Mouse (Mus musculus) lung, postnatal 10 days (tissue): ENCODE results near the gene Sept11.

Source experiments
- DNase-seq: peaks from one replicate; pipeline ENCODE4 v3.0.0; 2021

Sept11 gene

GRCm38 (mm10) chr5:93097204-93097906 lies 4.1 kb downstream of the Sept11 start:
- no peak for DNase-seq

GRCm38 (mm10) chr5:93098219-93098618 lies 5.0 kb downstream of the Sept11 start:
- no peak for DNase-seq

GRCm38 (mm10) chr5:93098811-93099210 lies 5.6 kb downstream of the Sept11 start:
- peak; percentile 38 for DNase-seq

GRCm38 (mm10) chr5:93100906-93101305 lies 7.7 kb downstream of the Sept11 start:
- DNase-seq: no peak

GRCm38 (mm10) chr5:93101371-93101791 lies 8.1 kb downstream of the Sept11 start:
- DNase-seq: peak; percentile 56

- no peak for DNase-seq
These were observed 10.4 kb downstream of the Sept11 start for GRCm38 (mm10) chr5:93103603-93104002.

GRCm38 (mm10) chr5:93104987-93105823 lies 12.0 kb downstream of the Sept11 start:
- no peak for DNase-seq

GRCm38 (mm10) chr5:93106048-93106447 lies 12.8 kb downstream of the Sept11 start:
- DNase-seq: no peak

GRCm38 (mm10) chr5:93108703-93109102 lies 15.5 kb downstream of the Sept11 start:
- DNase-seq: no peak

- no peak for DNase-seq
These were observed 16.3 kb downstream of the Sept11 start for GRCm38 (mm10) chr5:93109555-93109954.

GRCm38 (mm10) chr5:93112290-93112689 lies 19.1 kb downstream of the Sept11 start:
- no peak for DNase-seq

GRCm38 (mm10) chr5:93113517-93113916 lies 20.3 kb downstream of the Sept11 start:
- DNase-seq: no peak

- no peak for DNase-seq
These were observed 21.3 kb downstream of the Sept11 start for GRCm38 (mm10) chr5:93114515-93114914.

- DNase-seq: no peak
These were observed 21.8 kb downstream of the Sept11 start for GRCm38 (mm10) chr5:93115059-93115458.

- peak; percentile 31 for DNase-seq
These were observed 22.6 kb downstream of the Sept11 start for GRCm38 (mm10) chr5:93115854-93116253.

GRCm38 (mm10) chr5:93117648-93118047 lies 24.4 kb downstream of the Sept11 start:
- no peak for DNase-seq

GRCm38 (mm10) chr5:93121660-93122059 lies 28.4 kb downstream of the Sept11 start:
- no peak for DNase-seq

GRCm38 (mm10) chr5:93124031-93124826 lies 31.0 kb downstream of the Sept11 start:
- DNase-seq: no peak

GRCm38 (mm10) chr5:93125325-93125724 lies 32.1 kb downstream of the Sept11 start:
- DNase-seq: no peak

GRCm38 (mm10) chr5:93126222-93126929 lies 33.1 kb downstream of the Sept11 start:
- no peak for DNase-seq

- DNase-seq: no peak
These were observed 33.8 kb downstream of the Sept11 start for GRCm38 (mm10) chr5:93126930-93127562.

GRCm38 (mm10) chr5:93127722-93128121 lies 34.5 kb downstream of the Sept11 start:
- DNase-seq: peak; percentile 67
